ENCODE assay signal across 12 mouse cellular contexts in genomic region chr1:33906216-33906615, GRCm38 (mm10). TPM values are rescaled to one million over a fixed set of nuclear protein-coding genes. Genes with fewer than 3 reads are reported as not detected.
A peak's percentile ranks its signal among the peaks of the same experiment; 100 is the strongest.
DNase-seq lines count a peak whose midpoint lies in the region; ATAC-seq and TF ChIP-seq lines count a peak whose summit lies in the region.
"Had no signal": no experiment of that assay in that cellular context is flagged by ENCODE, and none has a peak within 500 bp of the region (broad histone marks: within the 10 kb centered on the region; RNA-seq: fewer than 3 reads in every experiment).

No protein-coding gene starts in this region.

- H3K27me3 ChIP-seq in forebrain, embryonic 16.5 days (replicated peaks; ENCODE audit: control insufficient read depth, insufficient read depth, low read length), result no peaks in the 10 kb centered on the region; the same call in 1 of the 2 replicates
- H3K27me3 ChIP-seq in midbrain, postnatal 0 days (ENCODE audit: insufficient read depth, low read length), result no peaks in the 10 kb centered on the region

- intact Hi-C loops in left cerebral cortex, adult 2 months (cut with DNase I), result loop anchor here (5.0 kb wide), 2 partner anchors 41 to 151 kb away; no protein-coding TSS in a partner anchor

- H3K27ac ChIP-seq in left cerebral cortex, adult 2 months, result peak overlapping the region; percentile 40; the same call in 1 of the 2 replicates
- no peak overlapping the region; the same call in 1 of the 2 replicates for H3K27ac ChIP-seq in forebrain, embryonic 16.5 days (ENCODE audit: low read length)
- H3K27ac ChIP-seq in midbrain, postnatal 0 days (ENCODE audit: low read depth, low read length), result no peak overlapping the region

- peak; percentile 55 for DNase-seq in cerebellum, adult 9-11 months
- no peak for DNase-seq in cerebellum, adult 9-10 months
- DNase-seq in left cerebral cortex, adult 2 months (ENCODE audit: extremely low spot score in 1 of 2, low spot score in 2 of 2), result no peak
- no peak for DNase-seq in left cerebral cortex, adult 11 months (ENCODE audit: low spot score)
- no peak for DNase-seq in midbrain, postnatal 0 days (ENCODE audit: low spot score)
- no peak for DNase-seq in Muller cell, postnatal 12 days (ENCODE audit: inconsistent ontology term)
- DNase-seq in layer of hippocampus, adult 11-12 months (ENCODE audit: low spot score), result no peak
- DNase-seq: B cell, adult 2 months; lung, adult 18-20 months; thymus, postnatal 4 days had no signal

- no peaks in the 10 kb centered on the region for H3K9me3 ChIP-seq in forebrain, embryonic 16.5 days (ENCODE audit: control insufficient read depth, low read length)
- H3K9me3 ChIP-seq in midbrain, postnatal 0 days (ENCODE audit: low read length), result 0 out of 2 replicates have a peak, but pooled peaks cover 2% of the 10 kb centered on the region

- no peak for TF ChIP-seq CTCF in left cerebral cortex, adult 2 months (IDR thresholded peaks at IDR 0.05)
- TF ChIP-seq CTCF in midbrain, postnatal 0 days (IDR thresholded peaks at IDR 0.05), result no peak

- WGBS in forebrain, embryonic 16.5 days, result 29% methylated on average over 10 of the region's 10 CpGs
- 39% methylated on average over 10 of the region's 10 CpGs for WGBS in midbrain, postnatal 0 days

- peak overlapping the region; percentile 79 for H3K4me3 ChIP-seq in left cerebral cortex, adult 2 months
- peak overlapping the region; percentile 25 for H3K4me3 ChIP-seq in forebrain, embryonic 16.5 days (replicated peaks; ENCODE audit: low read length)
- H3K4me3 ChIP-seq in midbrain, postnatal 0 days (ENCODE audit: low read depth, low read length), result peak overlapping the region; percentile 66

- H3K36me3 ChIP-seq in forebrain, embryonic 16.5 days (ENCODE audit: control insufficient read depth, insufficient read depth), result no peaks in the 10 kb centered on the region
- 0 out of 2 replicates have a peak, but pooled peaks cover 3% of the 10 kb centered on the region for H3K36me3 ChIP-seq in midbrain, postnatal 0 days (ENCODE audit: insufficient read depth, low read length)

- ATAC-seq in forebrain, embryonic 16.5 days, result no peak
- no peak for ATAC-seq in midbrain, postnatal 0 days (ENCODE audit: low FRiP score)
- ATAC-seq: activated CD4-positive, CD25-positive, alpha-beta regulatory T cell, adult 4 months had no signal

- H3K4me2 ChIP-seq in forebrain, embryonic 16.5 days (ENCODE audit: low read length), result peak overlapping the region; percentile 83
- H3K4me2 ChIP-seq in midbrain, postnatal 0 days (ENCODE audit: low read depth, low read length, poor library complexity, severe bottlenecking), result peak overlapping the region; percentile 71

- peaks cover 27% of the 10 kb centered on the region for H3K4me1 ChIP-seq in forebrain, embryonic 16.5 days (replicated peaks; ENCODE audit: control insufficient read depth, insufficient read depth, low read length)
- no peaks in the 10 kb centered on the region for H3K4me1 ChIP-seq in midbrain, postnatal 0 days (ENCODE audit: insufficient read depth, low read length)

- peak overlapping the region; percentile 15; the same call in 1 of the 2 replicates for H3K9ac ChIP-seq in forebrain, embryonic 16.5 days (replicated peaks; ENCODE audit: low read depth, low read length)
- H3K9ac ChIP-seq in midbrain, postnatal 0 days (replicated peaks; ENCODE audit: low read length, poor library complexity, severe bottlenecking), result 0 out of 2 replicates have a peak overlapping the region, but pooled peaks have one; percentile 37

RNA-seq across cellular contexts. Expression of gene Bend6, which starts 1.4 kb away (rescaled TPM):
- 100 to 1,000 TPM; 135 to 139 TPM for total RNA-seq in left cerebral cortex, adult 2 months (2021)
- 58.6 and 61.5 TPM in 2 replicates for polyA plus RNA-seq in forebrain, embryonic 16.5 days (2015; fragmentation: Nextera tagmentation; extraction: Ambion mirVana)
- total RNA-seq in midbrain, postnatal 0 days (2014; rRNA removed), result 115 and 128 TPM in 2 replicates
- polyA plus RNA-seq in midbrain, postnatal 0 days (2015; fragmentation: Nextera tagmentation; extraction: Ambion mirVana), result 92.0 and 96.9 TPM in 2 replicates

RNA-seq across cellular contexts. Expression of gene Dst, which starts 1.8 kb away (rescaled TPM):
- 100 to 1,000 TPM; 264 to 266 TPM for total RNA-seq in left cerebral cortex, adult 2 months (2021)
- polyA plus RNA-seq in forebrain, embryonic 16.5 days (2015; fragmentation: Nextera tagmentation; extraction: Ambion mirVana), result 35.5 and 41.2 TPM in 2 replicates
- 155 and 184 TPM in 2 replicates for total RNA-seq in midbrain, postnatal 0 days (2014; rRNA removed)
- polyA plus RNA-seq in midbrain, postnatal 0 days (2015; fragmentation: Nextera tagmentation; extraction: Ambion mirVana), result 25.7 and 31.7 TPM in 2 replicates

Comparison
In these comparisons a context has a peak if more than half of its experiments do, and no peak if none do; other contexts are left out.
1. H3K4me3 ChIP-seq: peak in every context shown above with its lines; median percentile 79 in left cerebral cortex, adult 2 months; 66 in midbrain, postnatal 0 days; 25 in forebrain, embryonic 16.5 days.